Mouse (Mus musculus) testis, adult 2 months (tissue): ENCODE data around the gene Prrt1. TPM values are rescaled to one million over a fixed set of nuclear protein-coding genes. Genes with fewer than 3 reads are reported as not detected.

Experiments used
- H3K27ac ChIP-seq: fragments of 200-500 bp; 2 replicates; pipeline ENCODE4 v1.5.1; 2012; ENCODE audit warnings: low read depth, low read length; ENCODE audit not compliant: control insufficient read depth, insufficient read depth
- H3K27me3 ChIP-seq: fragments of 200-500 bp; 2 replicates; pipeline ENCODE4 v1.6.1; 2012; ENCODE audit warnings: mild to moderate bottlenecking, low read length, moderate library complexity; ENCODE audit not compliant: control insufficient read depth, insufficient read depth
- H3K36me3 ChIP-seq: fragments of 200-500 bp; 2 replicates; pipeline ENCODE4 v1.6.1; 2012; ENCODE audit warnings: mild to moderate bottlenecking, low read length; ENCODE audit not compliant: control insufficient read depth, insufficient read depth
- H3K4me1 ChIP-seq: fragments of 200-500 bp; 2 replicates; pipeline ENCODE4 v1.6.1; 2012; ENCODE audit warnings: low read length; ENCODE audit not compliant: control insufficient read depth, insufficient read depth
- H3K4me3 ChIP-seq: fragments of 200-500 bp; 2 replicates; pipeline ENCODE4 v1.5.1; 2012; ENCODE audit warnings: low read depth, mild to moderate bottlenecking, low read length, moderate library complexity, mixed read lengths; ENCODE audit not compliant: control insufficient read depth
- CTCF ChIP-seq: fragments of 200-500 bp; IDR thresholded peaks from 2 replicates; pipeline ENCODE4 v1.5.1; 2012; ENCODE audit warnings: low read depth, mild to moderate bottlenecking, inconsistent platforms, low read length, moderate library complexity; ENCODE audit not compliant: control insufficient read depth, insufficient read depth, insufficient replicate concordance
- POLR2A ChIP-seq: fragments of 200-500 bp; IDR thresholded peaks from 2 replicates; pipeline ENCODE4 v1.6.1; 2012; ENCODE audit warnings: low read depth, mild to moderate bottlenecking, inconsistent platforms, low read length, moderate library complexity; ENCODE audit not compliant: control insufficient read depth
- polyA plus RNA-seq: library from polyadenylated mRNA; depleted of rRNA; stranded (reverse); fragments of >200 nt; gene quantifications from 2 replicates; pipeline ENCODE4 v1.2.3, GENCODE M21; 2012

Prrt1 gene
- polyA plus RNA-seq, 1 experiment: 1.6 TPM

DNA sequence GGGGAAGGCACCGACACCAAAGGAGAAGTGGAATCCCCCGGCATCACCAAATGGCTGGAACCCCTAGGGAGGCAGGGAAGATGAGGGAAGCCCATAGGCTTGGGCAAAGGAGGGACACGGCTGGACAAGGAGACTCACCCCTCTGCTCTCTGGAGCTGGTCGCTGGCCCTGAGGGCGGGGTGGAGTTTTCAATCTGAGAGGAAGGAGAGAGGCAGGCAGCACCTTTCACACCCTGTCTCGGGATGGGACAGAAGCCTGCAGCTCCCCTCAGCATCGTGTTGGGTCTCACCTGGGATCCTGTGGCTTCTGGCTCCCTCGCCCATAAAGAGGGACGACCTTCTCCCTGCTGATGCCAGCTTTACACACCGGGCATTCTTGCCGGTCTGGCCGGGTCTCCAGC, 27.5 kb upstream of the Prrt1 start:
- H3K4me1 ChIP-seq: peaks cover 10% of the 10 kb centered on the region
- H3K27ac ChIP-seq: no peak overlapping the region
- TF ChIP-seq CTCF: no peak
- TF ChIP-seq POLR2A: no peak
- no peaks in the 10 kb centered on the region for H3K36me3 ChIP-seq
- peak overlapping the region; percentile 90 for H3K4me3 ChIP-seq
- H3K27me3 ChIP-seq: no peaks in the 10 kb centered on the region

DNA sequence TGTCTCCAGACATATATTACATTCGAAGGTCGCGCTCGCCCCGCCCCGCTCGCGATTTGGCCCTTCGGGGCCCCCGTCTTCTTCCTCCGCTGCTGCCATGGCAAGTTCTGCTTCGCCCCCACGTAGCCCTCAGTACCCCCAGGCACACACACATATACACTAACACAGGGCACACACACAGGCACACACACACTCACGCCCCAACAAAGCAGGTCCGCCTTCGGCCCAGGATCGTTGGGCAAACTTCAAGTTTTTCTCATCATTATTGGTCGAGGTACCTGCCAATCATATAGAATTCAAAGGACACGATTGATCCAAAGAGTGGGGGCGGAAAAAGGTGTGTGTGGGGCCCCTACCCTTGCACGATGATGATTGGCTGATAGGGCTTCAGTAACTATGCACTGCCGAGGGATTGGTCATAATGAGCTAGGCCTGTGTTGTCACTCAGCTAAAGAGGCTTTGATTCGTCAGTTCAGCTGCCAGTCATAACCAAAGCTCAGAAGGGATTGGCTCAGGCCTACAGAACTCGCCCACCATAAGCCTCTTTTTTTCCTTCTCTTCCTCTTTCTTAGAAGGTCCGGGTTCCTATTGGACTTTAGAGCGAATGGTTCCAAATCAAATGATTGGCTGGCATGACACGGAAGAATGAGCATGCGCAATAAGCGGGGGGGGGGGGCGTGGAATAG, 25.8 kb upstream of the Prrt1 start, which contains the start of gene Rnf5:
Rnf5 (minus strand) TSS at position 316 of the 686 bp plus-strand sequence.
- no peaks in the 10 kb centered on the region for H3K27me3 ChIP-seq
- peak within 1 kb of the TSS; percentile 97 for H3K27ac ChIP-seq
- H3K36me3 ChIP-seq: no peaks in the 10 kb centered on the region
- peak within 1 kb of the TSS; percentile 90 for H3K4me3 ChIP-seq
- TF ChIP-seq POLR2A (peak; percentile 29; the same call in 1 of the 2 replicates), CTCF (no peak)
- H3K4me1 ChIP-seq: peaks cover 10% of the 10 kb centered on the region

DNA sequence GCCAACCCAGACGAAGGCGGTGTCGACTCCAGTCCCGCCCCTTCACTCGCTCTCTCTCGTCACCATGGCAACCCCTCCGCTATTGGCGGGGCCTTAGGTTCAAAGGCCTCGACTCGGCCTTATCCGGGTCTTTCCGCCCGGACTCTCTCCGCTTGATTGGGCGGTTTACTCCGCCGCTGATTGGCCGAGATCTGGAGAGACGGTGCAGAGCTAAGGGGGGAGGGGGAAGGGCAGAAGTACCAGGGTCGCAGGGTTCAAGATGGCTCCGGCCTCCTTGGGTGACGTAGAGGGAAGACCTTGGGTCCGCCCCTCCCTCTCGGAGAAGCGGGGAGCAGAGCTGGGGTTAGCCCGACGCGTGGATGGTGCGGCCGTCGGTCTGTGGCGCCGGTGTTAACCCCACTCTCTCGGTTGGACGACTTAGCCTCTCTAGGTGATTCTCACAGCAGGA, 25.2 kb upstream of the Prrt1 start, which contains the start of gene Agpat1:
Agpat1 (plus strand) TSS at position 202 of the 448 bp plus-strand sequence.
- TF ChIP-seq POLR2A: peak; percentile 98
- TF ChIP-seq CTCF: no peak
- H3K4me1 ChIP-seq: peaks cover 10% of the 10 kb centered on the region
- H3K27ac ChIP-seq: peak within 1 kb of the TSS; percentile 97
- H3K27me3 ChIP-seq: no peaks in the 10 kb centered on the region
- H3K4me3 ChIP-seq: peak within 1 kb of the TSS; percentile 90
- H3K36me3 ChIP-seq: no peaks in the 10 kb centered on the region

DNA sequence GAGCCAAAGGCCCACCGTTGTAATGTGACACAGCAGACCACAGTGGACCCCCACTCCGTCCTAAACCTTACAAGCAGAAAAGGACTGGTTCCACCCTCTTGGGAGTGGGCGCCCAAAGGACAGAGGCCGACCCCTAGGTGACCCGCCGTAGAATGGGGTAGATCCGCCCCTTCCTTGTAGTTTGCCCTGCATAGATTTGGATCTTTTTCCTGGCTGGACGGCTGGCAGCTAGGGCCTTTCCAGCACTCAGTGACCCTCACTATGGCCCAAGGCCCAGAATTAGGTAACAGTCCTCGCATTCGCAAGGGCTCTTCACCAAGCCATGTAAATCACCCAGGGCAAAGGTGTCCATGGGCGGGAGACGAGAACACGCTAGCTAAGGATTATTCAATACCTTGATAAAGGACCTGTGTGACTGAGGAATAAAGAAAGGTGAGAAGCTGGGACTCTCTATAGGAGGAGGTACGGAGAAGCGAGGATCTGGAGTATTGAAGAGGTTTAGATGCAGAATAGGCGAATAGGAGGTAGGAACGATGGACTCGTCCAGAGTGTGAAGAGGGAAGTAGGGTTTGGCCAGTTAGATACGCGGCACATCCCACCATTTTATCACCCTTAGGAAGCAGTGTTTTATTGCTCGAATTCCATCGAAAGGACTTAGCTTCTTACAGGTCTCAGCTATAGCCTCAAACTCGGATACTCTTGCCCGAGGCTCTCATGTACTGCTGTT, 24.7 kb upstream of the Prrt1 start:
- peaks cover 10% of the 10 kb centered on the region for H3K4me1 ChIP-seq
- H3K27ac ChIP-seq: peak overlapping the region; percentile 97
- no peaks in the 10 kb centered on the region for H3K36me3 ChIP-seq
- TF ChIP-seq POLR2A: no peak
- no peak for TF ChIP-seq CTCF
- H3K27me3 ChIP-seq: no peaks in the 10 kb centered on the region
- peak overlapping the region; percentile 90 for H3K4me3 ChIP-seq

DNA sequence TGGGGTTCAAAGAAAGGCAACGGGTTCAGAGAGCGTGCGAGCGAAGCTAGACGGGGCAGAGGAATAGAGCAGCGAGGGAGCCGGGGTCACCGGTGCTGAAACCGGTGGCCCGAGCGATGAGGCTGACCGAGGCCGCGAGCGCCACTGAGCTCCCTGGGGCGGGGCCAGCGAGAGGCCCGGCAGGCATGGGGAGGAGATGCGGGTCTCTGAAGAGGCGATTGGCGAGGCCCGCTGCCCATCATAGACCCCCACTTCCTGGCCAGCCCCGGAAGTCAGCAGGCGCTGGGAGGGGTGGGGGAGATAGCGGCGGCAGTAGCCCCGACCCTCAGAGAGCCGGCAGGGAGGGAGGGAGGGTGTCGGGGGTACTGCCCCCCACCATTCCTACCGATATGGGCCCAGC, 23.7 kb upstream of the Prrt1 start:
- Histone ChIP-seq H3K36me3 (no peaks in the 10 kb centered on the region; the same call in 1 of the 2 replicates), H3K4me1 (peaks cover 10% of the 10 kb centered on the region), H3K27me3 (no peaks in the 10 kb centered on the region), H3K4me3 (peak overlapping the region; percentile 90), H3K27ac (peak overlapping the region; percentile 97)
- TF ChIP-seq POLR2A: peak; percentile 90
- TF ChIP-seq CTCF: no peak

DNA sequence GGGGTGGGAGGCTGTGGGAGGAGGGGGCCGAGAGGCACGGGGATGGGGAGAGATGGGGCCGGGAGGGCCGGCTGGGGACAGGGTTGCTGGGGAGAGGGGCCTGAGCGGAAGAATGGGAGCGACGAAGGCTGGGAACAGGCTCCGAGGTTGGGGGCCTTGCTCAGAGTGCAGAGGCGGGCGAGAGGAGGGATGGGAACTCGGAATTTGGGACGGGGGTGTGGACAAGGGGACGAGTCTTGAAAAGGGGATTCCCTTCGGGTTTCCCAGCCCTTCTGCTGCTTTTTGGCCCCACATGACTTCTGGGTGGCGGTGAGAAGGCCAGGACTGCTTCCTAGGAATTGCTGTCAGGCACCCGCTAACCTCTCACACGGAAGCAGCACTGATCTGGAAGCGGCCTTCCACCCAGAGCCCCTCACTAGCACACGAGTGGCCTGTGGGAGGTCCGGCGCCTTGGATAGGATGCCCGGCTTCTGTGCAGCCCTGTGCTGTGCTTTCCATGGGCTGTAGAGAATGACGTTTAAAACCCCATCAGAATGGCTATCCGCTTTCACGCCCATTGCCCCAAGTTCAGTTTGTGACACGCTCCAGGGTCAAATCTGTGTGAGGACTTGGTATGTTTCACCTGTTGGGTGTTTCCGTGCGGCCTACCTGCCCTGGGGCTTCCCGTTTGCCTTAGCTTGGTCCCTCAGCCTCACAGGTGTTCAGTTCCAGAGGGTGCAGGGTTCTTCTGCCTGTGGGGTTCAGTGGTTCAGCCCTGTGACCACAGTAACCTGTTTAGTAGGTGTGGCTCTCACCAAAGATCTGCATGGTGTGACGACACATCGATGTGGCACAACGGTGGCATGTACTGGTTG, 22.9 kb upstream of the Prrt1 start:
- no peaks in the 10 kb centered on the region; the same call in 1 of the 2 replicates for H3K36me3 ChIP-seq
- H3K4me1 ChIP-seq: peaks cover 10% of the 10 kb centered on the region
- H3K27ac ChIP-seq: peak overlapping the region; percentile 45
- TF ChIP-seq CTCF: no peak
- TF ChIP-seq POLR2A: no peak
- H3K27me3 ChIP-seq: no peaks in the 10 kb centered on the region
- H3K4me3 ChIP-seq: peak overlapping the region; percentile 90

DNA sequence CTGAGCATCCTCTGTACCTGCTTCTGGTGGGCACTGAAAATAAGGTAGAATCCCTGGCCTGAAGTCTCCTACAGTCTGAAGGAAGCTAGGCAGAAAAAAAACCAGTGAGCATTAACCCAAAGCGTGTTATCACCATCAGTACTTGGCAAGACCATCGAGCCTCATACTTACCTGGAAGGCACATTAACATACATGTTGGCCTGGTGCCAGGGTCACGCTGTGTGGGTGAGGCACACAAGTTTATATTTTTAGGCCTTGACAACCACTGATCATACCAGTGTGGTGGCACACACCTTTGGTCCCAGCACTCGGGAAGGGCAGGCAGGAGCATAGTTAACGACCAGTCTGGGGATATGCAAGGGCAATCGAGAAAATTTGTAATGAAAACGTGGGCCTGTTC, 21.3 kb upstream of the Prrt1 start:
- no peak overlapping the region for H3K27ac ChIP-seq
- no peaks in the 10 kb centered on the region for H3K27me3 ChIP-seq
- no peak for TF ChIP-seq POLR2A
- TF ChIP-seq CTCF: no peak
- H3K4me1 ChIP-seq: peaks cover 10% of the 10 kb centered on the region
- no peaks in the 10 kb centered on the region; the same call in 1 of the 2 replicates for H3K36me3 ChIP-seq
- no peak overlapping the region; the same call in 1 of the 2 replicates for H3K4me3 ChIP-seq
